Mouse (Mus musculus) liver, adult 2 months (tissue): ENCODE data around the gene Arg2.

Experiments
- CTCF ChIP-seq: fragments of 200-500 bp; IDR thresholded peaks from 2 replicates; pipeline ENCODE4 v1.5.1; 2011; ENCODE audit warnings: low read depth, low read length, control low read depth
- POLR2A ChIP-seq: fragments of 200-500 bp; IDR thresholded peaks from 2 replicates; pipeline ENCODE4 v1.6.1; 2011; ENCODE audit warnings: low read length, control low read depth; ENCODE audit not compliant: insufficient read depth; ENCODE audit errors: extremely low read depth

DNA sequence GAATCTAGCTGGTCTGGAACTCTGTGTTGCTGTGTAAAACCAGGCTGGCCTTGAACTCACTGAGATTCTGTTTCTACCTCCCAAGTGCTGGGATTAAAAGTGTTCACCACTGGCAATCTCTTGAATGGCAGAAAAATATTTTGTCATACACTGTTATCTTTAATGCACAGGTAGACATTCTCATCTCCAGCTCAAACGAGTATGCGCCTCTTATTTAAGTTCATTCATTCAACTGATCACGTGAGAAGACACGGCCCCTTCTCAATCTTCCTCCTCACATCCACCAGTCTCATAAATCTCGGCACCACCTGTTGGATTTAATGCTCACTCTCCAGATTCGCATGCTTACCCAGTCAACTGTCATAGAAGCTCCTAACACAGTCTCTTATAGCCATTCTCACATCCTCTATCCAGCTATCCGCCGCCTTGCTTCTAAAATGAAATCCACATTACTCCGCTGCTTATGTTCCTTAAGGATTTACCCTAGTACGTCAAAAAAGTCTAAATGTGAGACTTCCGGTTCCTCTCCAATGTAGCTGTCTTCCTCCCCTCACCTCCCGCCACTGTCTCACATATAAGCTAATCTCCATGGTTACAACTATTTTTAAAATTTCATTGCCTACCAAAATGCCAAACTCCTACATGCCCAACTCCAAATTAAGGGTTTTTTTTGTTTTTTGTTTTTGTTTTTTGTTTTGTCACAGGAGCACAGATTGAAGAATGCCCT lies 40.9 kb downstream of the Arg2 start:
- TF ChIP-seq CTCF (no peak), POLR2A (no peak)
